Mouse (Mus musculus) spleen, adult 18-20 months (tissue): ENCODE results near the gene Dhx8.

Experiments used
- DNase-seq, 2 experiments: peaks; one replicate each; pipeline ENCODE4 v3.0.0; 2022; ENCODE audit warnings: mixed read lengths in 2 of 2

Gene Dhx8

GRCm38 (mm10) chr11:101732518-101733440 lies at the start of gene Dhx8:
TSS of gene Dhx8 (plus strand) at chr11:101732919.
- peak; percentile 94 to 99 for DNase-seq

DNA sequence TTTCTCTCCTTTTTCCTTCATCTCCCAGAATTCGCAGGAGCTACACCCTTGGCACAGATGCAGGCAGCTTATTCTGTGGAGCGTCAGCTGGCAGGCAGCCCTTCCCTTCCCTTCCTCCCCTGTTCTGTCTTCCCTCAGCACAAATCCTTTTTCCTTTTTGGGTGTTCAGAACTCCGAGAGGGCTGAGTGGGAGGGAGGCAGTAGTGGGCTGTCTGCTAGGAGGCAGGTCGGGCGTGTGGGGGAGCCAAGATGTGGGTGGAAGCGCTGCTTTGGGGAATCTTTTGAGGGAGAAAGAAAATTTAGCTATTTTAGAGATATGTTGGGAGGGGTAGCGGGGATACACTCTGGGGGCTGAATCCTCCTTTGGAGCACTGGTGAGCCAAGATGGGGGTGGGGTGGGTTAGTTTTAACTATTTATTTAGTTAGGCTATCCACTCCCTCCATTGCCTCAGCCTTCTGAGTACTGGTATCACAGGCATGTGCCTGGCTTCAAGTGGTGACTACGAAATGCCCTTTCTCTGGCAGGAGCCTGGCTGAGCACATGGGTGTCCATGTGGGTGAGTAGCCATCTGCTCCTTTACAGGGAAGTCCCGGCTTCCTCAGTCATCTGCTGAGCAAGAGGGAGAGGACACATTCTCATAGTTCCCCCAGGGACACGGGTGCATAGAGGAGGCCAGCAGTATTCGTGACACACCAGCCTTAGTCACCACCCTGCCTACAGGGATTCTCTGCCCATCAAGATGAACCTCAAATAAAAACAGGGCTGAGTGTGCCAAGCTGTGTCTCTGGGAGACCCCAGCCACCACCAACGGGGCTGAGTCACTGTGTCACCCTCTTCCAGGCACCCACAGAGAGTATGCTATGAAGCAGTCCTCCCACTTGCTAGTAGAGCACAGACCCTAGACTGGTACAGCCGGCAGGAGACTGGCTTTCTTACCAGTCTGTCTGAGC lies 45.1 kb upstream of the Dhx8 start:
- DNase-seq: peak in 1 of 2 experiments; percentile 16

- no peak for DNase-seq
Observed at GRCm38 (mm10) chr11:101689701-101690113, 43.0 kb upstream of the Dhx8 start.

- DNase-seq: no peak
Observed at GRCm38 (mm10) chr11:101690326-101690725, 42.4 kb upstream of the Dhx8 start.

DNA sequence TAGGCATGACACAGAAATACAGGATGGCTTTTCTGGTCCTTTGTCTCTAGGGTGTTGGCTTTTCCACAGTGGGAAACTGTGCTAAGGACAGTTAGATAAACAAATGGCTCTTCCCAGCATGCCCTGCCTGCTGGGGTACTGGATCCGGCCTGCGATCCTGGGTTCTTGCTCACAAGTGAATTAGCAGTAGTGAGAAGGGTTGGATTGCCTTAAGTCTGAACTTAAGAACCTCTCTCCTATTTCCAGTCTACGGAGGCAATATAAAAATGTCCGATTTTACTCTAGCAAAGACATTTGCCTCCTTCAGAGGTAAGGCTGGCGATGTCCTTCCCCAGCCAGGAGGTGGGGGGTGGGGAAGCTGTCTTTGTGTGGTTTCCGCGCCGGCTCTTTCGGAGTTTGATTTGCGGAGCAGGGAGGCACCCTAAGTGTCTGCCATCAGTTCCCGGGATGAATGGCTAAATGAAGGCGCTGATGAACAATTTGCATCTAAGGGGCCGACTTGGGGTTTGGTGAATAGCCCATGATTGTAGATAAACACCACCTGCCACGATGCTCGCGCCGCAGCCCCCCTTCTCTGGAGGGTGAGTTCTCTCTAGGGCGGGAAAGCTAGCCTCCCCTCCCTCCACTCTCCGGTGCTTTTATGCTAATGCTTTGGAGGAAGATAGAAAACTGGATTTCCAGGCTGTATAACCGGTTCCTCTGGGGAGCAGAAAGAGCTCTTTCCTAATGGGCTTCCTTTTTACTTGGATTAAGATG lies 36.6 kb upstream of the Dhx8 start:
- DNase-seq: no peak

GRCm38 (mm10) chr11:101697156-101697861 lies 35.4 kb upstream of the Dhx8 start:
- DNase-seq: no peak

DNA sequence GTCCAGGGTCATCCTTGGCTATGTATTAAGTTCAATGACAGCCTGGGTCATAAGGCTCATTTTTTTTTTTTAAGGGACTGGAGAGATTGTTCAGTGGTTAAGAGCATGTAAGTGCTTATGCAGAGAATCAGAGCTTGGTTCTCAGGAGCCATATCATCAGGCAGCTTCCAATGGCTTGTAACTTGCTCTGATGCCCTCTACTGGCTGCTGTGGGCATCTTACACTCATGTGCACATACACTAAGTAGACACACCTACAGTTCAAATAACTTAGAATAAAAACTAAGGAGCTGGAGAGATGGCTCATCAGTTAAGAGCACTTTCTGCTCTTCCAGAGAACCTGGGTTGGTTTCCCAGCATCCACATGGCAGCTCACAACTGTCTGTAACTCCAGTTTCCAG lies 34.6 kb upstream of the Dhx8 start:
- DNase-seq: no peak

GRCm38 (mm10) chr11:101699556-101699955 lies 33.2 kb upstream of the Dhx8 start:
- DNase-seq: no peak

- no peak for DNase-seq
Observed at GRCm38 (mm10) chr11:101699991-101700390, 32.7 kb upstream of the Dhx8 start.

GRCm38 (mm10) chr11:101700446-101700845 lies 32.3 kb upstream of the Dhx8 start:
- DNase-seq: no peak

DNA sequence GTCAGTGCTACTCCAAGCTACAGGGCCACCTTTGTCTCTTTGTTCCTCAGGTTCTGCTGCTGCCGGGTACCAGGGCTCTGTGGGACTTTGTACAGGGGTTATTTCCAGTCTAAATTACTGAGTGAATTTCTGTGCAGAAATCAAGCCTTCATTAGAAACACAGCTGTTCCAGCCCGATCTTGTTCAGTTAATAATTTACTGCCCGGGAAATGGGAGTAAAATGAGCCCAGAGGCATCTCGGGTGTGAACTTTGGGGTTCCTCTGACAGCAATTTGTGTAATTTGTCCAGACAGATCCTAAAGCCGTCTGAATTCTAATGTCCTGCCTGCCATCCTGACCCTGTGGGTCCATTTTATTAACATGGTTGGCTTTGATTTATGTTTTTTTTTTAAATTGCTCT lies 28.6 kb upstream of the Dhx8 start:
- no peak for DNase-seq

- DNase-seq: no peak
Observed at GRCm38 (mm10) chr11:101706764-101707448, 25.8 kb upstream of the Dhx8 start.

- DNase-seq: no peak
Observed at GRCm38 (mm10) chr11:101708482-101708881, 24.2 kb upstream of the Dhx8 start.

GRCm38 (mm10) chr11:101712811-101713210 lies 19.9 kb upstream of the Dhx8 start:
- DNase-seq: no peak

GRCm38 (mm10) chr11:101714012-101714411 lies 18.7 kb upstream of the Dhx8 start:
- no peak for DNase-seq

DNA sequence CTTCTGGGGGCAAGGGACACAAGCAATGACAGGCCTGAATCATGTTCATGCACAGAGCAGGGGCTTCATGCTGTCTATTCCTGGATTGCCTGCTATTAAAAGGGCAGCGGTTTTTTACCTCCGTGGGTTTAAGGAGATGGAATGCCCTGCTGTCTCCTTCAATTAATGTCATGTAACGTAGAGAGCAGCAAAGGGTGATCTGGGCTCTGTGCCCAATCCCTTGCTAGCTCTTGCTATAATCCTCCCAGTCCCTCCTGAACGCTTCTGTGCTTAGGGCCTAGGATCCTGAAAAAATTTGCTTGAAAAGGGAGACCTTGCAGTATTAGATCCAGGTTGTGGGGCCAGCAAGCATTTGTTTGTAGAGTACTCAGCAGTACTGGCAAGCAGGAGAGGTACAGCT lies 14.4 kb upstream of the Dhx8 start:
- no peak for DNase-seq

- DNase-seq: no peak
Observed at GRCm38 (mm10) chr11:101719986-101720520, 12.7 kb upstream of the Dhx8 start.

DNA sequence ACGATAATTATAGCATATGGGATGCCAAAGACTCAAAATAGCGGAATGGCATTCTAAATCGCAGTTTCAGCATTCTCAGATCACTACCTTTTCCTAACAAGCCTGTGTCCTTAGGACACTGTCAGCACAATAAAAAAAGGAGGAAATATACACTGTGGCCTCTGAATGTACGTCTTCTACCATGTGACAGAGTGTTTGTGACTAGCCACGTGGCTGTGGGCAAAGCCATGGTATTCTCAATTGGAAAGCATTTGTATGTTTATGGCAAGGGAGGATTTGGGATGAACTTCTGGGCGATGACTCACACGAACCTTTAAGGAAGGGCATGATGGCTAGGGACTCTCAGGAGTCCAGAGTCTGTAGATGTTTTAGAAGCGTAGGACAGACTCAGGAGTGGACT lies 7.7 kb upstream of the Dhx8 start:
- no peak for DNase-seq

- no peak for DNase-seq
Observed at GRCm38 (mm10) chr11:101726765-101727164, 6.0 kb upstream of the Dhx8 start.

GRCm38 (mm10) chr11:101729308-101729707 lies 3.4 kb upstream of the Dhx8 start:
- DNase-seq: no peak

- no peak for DNase-seq
Observed at GRCm38 (mm10) chr11:101733596-101733995, 877 bp downstream of the Dhx8 start.
